Mouse (Mus musculus) MEL (cell line): ENCODE measurements around the gene Gcnt4.

ENCODE experiments used
- CTCF ChIP-seq, 3 experiments: IDR thresholded peaks in 2 of 3; conservative IDR thresholded peaks in 1 of 3; 2 replicates each; pipeline ENCODE4 v1.5.1; 2011 to 2012; ENCODE audit warnings: low read length in 3 of 3, low read depth in 2 of 3, mild to moderate bottlenecking in 2 of 3, improper control_type of control experiment in 1 of 3, inconsistent platforms in 1 of 3, mixed read lengths in 1 of 3, moderate library complexity in 1 of 3; ENCODE audit not compliant: control insufficient read depth in 1 of 3, insufficient read depth in 1 of 3, poor library complexity in 1 of 3, severe bottlenecking in 1 of 3
- EP300 ChIP-seq, 2 experiments: IDR thresholded peaks; 2 replicates each; pipeline ENCODE4 v1.6.1; 2011; ENCODE audit warnings: improper control_type of control experiment in 2 of 2, low read length in 2 of 2, low read depth in 1 of 2, mild to moderate bottlenecking in 1 of 2
- ETS1 ChIP-seq: IDR thresholded peaks from 2 replicates; pipeline ENCODE4 v1.6.1; 2012; ENCODE audit warnings: low read depth, mild to moderate bottlenecking, inconsistent platforms, low read length, improper control_type of control experiment, moderate library complexity
- MAFK ChIP-seq: IDR thresholded peaks from 2 replicates; pipeline ENCODE4 v1.6.1; 2011; ENCODE audit warnings: low read depth, mild to moderate bottlenecking, low read length, improper control_type of control experiment, borderline replicate concordance
- POLR2A ChIP-seq, 2 experiments: IDR thresholded peaks; 2 replicates each; pipeline ENCODE4 v1.6.1; 2011 to 2012; ENCODE audit warnings: low read length in 2 of 2, mild to moderate bottlenecking in 2 of 2, control low read depth in 1 of 2, improper control_type of control experiment in 1 of 2, low read depth in 1 of 2, moderate library complexity in 1 of 2; ENCODE audit not compliant: control insufficient read depth in 1 of 2, insufficient read depth in 1 of 2, poor library complexity in 1 of 2
- TCF12 ChIP-seq: IDR thresholded peaks from 2 replicates; pipeline ENCODE4 v1.6.1; 2014; ENCODE audit warnings: low read depth, mild to moderate bottlenecking, inconsistent platforms, low read length, improper control_type of control experiment, moderate library complexity

- TF ChIP-seq POLR2A (IDR thresholded peaks at IDR 0.05; ENCODE audit: control insufficient read depth in 1 of 2, insufficient read depth in 1 of 2, low read depth in 1 of 2, low read length in 2 of 2, poor library complexity in 1 of 2) (no peak), CTCF (IDR thresholded peaks at IDR 0.05 in 2 of 3, conservative IDR thresholded peaks at IDR 0.05 in 1 of 3; ENCODE audit: control insufficient read depth in 1 of 3, insufficient read depth in 1 of 3, low read depth in 2 of 3, low read length in 3 of 3, poor library complexity in 1 of 3, severe bottlenecking in 1 of 3) (no peak), MAFK (no peak), ETS1 (no peak), TCF12 (no peak), EP300 (IDR thresholded peaks at IDR 0.05; ENCODE audit: low read depth in 1 of 2, low read length in 2 of 2) (no peak)
These were observed 56.1 kb downstream of the Gcnt4 start for GRCm38 (mm10) chr13:96980561-96980960.
